Mouse (Mus musculus) A20 (cell line): ENCODE data around the gene Dysf.

ENCODE experiments used
- DNase-seq: peaks from one replicate; pipeline ENCODE4 v3.0.0-alpha.2; 2011; ENCODE audit warnings: low read depth, low spot score

Gene Dysf

DNA sequence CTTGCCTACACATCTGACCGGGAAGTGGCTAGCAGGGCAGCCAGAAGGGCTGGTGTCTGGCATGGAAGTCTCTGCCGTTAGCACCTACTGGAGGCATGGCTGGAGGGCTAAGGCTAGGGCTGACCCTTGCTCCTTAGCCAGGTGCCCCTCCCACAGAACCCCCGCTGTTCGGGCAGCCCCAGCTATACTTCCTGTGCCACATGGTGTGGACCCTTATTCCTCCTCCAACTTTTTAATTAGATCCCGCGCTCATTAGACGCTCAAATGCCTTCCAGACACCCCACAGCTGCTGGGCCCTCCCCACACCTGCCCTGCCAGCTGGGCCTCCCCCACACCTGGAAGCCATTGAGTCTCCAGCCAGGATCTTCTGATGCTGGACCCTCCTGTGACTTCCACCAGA is 221.3 kb downstream of the Dysf start:
- DNase-seq = no peak

DNA sequence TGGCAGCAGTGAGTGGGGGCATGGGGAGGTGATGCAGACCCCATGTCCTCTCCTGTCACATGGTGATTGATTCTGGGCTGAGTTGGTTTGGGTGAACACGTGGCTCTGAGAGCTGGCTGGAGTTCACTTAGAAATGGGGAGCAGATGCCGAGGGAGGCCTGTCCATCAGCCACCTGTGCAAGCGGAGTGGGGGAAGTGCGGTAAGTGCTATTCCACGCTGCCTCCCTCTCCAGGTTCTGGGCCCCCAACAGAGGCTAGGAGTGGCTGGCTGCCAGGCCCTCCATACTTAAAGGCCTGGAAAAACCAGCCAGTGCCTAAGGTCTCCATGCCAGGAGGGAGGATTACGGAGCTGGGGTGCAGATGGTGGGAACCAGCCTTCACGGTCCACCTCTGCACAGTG is 222.7 kb downstream of the Dysf start:
- DNase-seq = no peak

DNA sequence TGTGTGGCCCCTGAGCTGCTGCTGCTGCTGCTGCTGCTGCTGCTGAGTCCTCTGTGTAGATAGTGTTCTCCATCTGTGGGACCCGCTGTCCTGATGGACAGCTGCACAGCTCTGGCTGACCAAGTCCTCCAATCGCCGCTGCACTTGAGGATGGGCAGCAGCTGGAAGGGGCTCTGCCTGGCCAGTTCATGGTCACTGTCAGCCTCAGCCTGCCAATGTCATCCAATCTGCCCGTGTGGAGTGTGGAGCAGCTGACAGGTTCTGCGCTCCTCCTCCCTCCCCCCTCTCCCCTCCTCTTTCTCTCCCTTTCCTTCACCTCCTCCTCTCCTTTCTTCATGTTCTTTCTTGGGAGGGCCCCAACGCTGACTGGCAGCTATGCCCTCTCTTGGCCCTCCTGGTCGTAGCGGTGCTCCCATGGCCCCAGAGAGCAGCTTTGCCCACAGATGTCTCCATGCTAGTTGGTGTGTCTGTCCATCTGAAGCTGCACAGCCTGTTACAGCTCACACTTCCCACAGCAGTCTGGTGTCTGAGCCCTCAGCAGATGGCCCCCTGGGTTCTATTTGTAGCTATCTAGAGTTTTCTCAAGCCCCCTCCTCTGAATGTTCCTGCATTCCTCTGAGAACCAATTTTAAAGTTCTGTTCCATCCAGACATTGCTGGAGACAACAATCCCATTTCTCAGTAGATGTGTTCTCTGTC is 223.8 kb downstream of the Dysf start:
- DNase-seq = no peak

DNA sequence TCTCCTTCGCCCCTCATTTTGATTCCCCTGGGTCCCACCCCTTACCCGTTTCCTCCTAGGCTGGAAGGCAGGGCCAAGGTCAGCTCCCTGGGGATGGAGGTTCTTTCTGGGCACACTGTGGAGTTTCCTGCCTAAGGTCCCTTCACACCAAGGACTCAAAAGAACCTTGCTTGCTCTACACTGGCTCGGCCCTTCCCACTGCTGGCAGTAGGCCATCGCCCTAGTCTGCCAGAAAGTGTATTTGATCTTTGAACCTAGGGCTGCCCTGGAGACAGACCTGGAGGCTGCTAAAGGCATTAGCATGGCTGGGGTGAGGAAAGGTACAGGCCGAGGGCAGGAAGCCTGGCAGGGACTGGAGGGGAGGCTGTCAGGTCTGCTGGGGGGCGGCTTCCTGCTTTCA is 225.4 kb downstream of the Dysf start:
- DNase-seq = no peak

DNA sequence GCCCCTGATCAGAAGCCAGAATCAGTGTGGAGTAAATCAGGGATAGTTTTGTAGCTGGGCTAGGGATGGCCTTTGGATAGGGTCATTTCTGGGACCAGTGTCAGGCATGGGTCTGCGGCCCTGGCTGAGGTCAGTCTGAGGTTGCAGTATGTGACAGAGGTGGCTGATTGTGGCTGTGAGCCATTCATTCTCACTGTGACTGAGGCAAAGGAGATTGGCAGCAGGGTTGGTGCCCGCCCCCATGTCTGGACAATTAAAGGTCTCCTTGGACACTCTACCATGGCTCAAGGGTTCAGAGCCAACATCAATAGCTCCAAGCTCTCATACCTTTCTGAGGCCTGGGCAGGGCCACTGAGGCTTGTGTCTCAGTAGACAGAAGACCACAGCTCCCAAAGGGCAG is 227.0 kb downstream of the Dysf start:
- DNase-seq = no peak

DNA sequence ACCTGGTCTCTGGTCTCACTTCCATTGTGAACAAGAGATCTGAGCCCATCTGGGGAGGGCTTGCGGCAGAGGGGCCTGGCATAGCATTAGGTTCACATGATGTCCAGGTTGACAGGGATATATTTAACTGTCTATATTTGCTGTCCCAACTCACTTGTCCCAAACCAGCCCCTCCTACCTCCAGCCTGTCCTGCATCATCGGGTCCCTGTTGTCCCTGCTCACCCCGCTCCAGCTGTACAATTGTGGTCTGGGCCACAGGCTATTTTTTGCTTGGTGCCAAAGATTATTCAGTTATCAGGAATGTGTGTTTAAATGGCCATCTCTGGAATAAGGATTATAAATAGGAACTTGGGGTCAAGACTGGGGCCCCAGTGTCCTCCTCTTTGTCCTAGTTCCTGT is 235.0 kb downstream of the Dysf start:
- DNase-seq = no peak

DNA sequence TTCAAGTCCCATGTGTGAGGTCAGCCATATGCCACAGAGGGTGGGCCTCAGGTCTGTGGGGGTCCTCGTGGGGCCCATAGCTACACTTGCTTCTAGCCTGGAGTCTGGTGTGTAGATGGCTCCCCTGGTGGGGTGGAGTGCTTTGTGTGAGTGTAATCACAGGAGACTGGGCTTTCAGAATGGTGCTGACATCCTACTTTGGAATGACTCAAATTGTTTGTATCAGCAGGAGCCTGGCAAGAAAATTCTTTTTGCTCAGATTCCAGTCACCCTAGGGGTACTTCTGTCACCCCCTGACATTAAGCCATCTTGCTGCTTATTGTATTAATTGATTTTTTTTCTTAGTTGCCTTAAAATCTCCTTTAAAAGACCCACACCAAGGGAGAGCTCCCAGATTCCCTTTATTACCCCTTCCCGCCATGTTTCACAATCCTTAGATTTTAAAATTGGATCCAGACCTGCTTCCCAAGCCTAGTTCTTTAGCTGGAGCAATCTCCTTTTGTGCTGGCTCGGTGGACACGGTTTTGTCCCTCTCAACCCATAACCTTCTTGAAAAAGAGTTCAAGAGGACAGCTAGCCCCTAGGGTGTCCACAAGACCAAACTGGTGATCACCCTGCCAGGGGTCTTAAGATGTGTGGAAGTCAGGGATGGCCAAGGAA is 237.8 kb downstream of the Dysf start:
- no peak for DNase-seq

DNA sequence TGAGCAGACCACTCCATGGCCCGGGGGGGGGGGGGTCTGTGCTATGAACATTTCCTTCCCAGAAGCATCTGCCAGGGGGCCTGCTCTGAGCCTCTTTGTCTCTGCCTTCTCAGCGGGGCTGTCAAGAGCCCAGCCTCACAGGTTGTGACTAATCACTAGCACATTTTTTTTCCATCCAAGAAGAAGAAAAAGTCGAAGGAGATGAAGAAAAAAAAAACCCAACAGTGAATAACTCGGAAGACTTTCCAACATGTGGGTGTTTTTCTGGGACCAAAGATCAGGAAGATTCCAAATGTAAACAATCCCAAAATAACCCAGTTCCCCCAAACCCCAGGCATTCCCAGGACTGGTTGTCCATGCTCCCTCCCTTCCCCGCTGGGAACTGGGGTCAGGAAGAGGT is 238.6 kb downstream of the Dysf start:
- DNase-seq = no peak
